Mouse (Mus musculus) MEL (cell line): ENCODE measurements around the gene Ddah1. TPM values are rescaled to one million over a fixed set of nuclear protein-coding genes. Genes with fewer than 3 reads are reported as not detected.
"Not testable (repeated sequence)": the region's sequence is repeated elsewhere in the genome, so short reads cannot be mapped to it uniquely, and the experiment has no call there.

Experiments
- DNase-seq: peaks from one replicate; pipeline ENCODE4 v3.0.0; 2011; ENCODE audit warnings: low read depth, low spot score
- H3K27ac ChIP-seq: 2 replicates; pipeline ENCODE4 v1.5.1; 2012; ENCODE audit warnings: low read depth, mild to moderate bottlenecking, control low read depth, low read length, moderate library complexity; ENCODE audit not compliant: control insufficient read depth
- H3K27me3 ChIP-seq, 2 experiments: fragments of 150-350 bp in 1 of 2; sonication (generic) in 1 of 2; 2 replicates each; pipeline ENCODE4 v1.6.1; 2012; ENCODE audit warnings: low read length in 2 of 2, mild to moderate bottlenecking in 2 of 2, improper control_type of control experiment in 1 of 2, moderate library complexity in 1 of 2; ENCODE audit not compliant: insufficient read depth in 2 of 2, control insufficient read depth in 1 of 2
- H3K36me3 ChIP-seq, 2 experiments: 2 replicates each; pipeline ENCODE4 v1.6.1; 2012 to 2014; ENCODE audit warnings: low read length in 2 of 2, improper control_type of control experiment in 1 of 2, inconsistent platforms in 1 of 2, mild to moderate bottlenecking in 1 of 2; ENCODE audit not compliant: insufficient read depth in 2 of 2, control insufficient read depth in 1 of 2
- H3K4me1 ChIP-seq, 2 experiments: fragments of 150-350 bp in 1 of 2; sonication (generic) in 1 of 2; 2 replicates each; pipeline ENCODE4 v1.6.1; 2012; ENCODE audit warnings: low read length in 2 of 2, improper control_type of control experiment in 1 of 2, mild to moderate bottlenecking in 1 of 2; ENCODE audit not compliant: insufficient read depth in 2 of 2, control insufficient read depth in 1 of 2
- H3K4me3 ChIP-seq, 2 experiments: fragments of 150-350 bp in 1 of 2; sonication (generic) in 1 of 2; 2 replicates each; pipeline ENCODE4 v1.5.1; 2012; ENCODE audit warnings: low read depth in 2 of 2, low read length in 2 of 2, mild to moderate bottlenecking in 2 of 2, moderate library complexity in 2 of 2, control low read depth in 1 of 2, improper control_type of control experiment in 1 of 2; ENCODE audit not compliant: control insufficient read depth in 1 of 2, insufficient read depth in 1 of 2
- H3K79me2 ChIP-seq: 2 replicates; pipeline ENCODE4 v1.6.1; 2012; ENCODE audit warnings: mild to moderate bottlenecking, low read length, moderate library complexity; ENCODE audit not compliant: control insufficient read depth, poor library complexity, insufficient read depth
- H3K9ac ChIP-seq: 2 replicates; pipeline ENCODE4 v1.6.1; 2012; ENCODE audit warnings: low read depth, mild to moderate bottlenecking, control low read depth, low read length, moderate library complexity; ENCODE audit not compliant: control insufficient read depth, poor library complexity, severe bottlenecking
- H3K9me3 ChIP-seq: fragments of 150-350 bp; sonication (generic); replicated peaks from 2 replicates; pipeline ENCODE4 v1.6.1; 2012; ENCODE audit warnings: mild to moderate bottlenecking, low read length, improper control_type of control experiment, moderate library complexity; ENCODE audit not compliant: insufficient read depth
- BHLHE40 ChIP-seq: IDR thresholded peaks from 2 replicates; pipeline ENCODE4 v1.6.1; 2012; ENCODE audit warnings: low read depth, mild to moderate bottlenecking, inconsistent platforms, low read length, improper control_type of control experiment, borderline replicate concordance
- CHD1 ChIP-seq: IDR thresholded peaks from 2 replicates; pipeline ENCODE4 v1.6.1; 2012; ENCODE audit warnings: low read depth, mild to moderate bottlenecking, inconsistent platforms, low read length, improper control_type of control experiment
- CHD2 ChIP-seq: IDR thresholded peaks from 2 replicates; pipeline ENCODE4 v1.6.1; 2011; ENCODE audit warnings: low read length, improper control_type of control experiment
- CTCF ChIP-seq, 3 experiments: IDR thresholded peaks in 2 of 3; conservative IDR thresholded peaks in 1 of 3; 2 replicates each; pipeline ENCODE4 v1.5.1; 2011 to 2012; ENCODE audit warnings: low read length in 3 of 3, low read depth in 2 of 3, mild to moderate bottlenecking in 2 of 3, improper control_type of control experiment in 1 of 3, inconsistent platforms in 1 of 3, mixed read lengths in 1 of 3, moderate library complexity in 1 of 3; ENCODE audit not compliant: control insufficient read depth in 1 of 3, insufficient read depth in 1 of 3, poor library complexity in 1 of 3, severe bottlenecking in 1 of 3
- E2F4 ChIP-seq: IDR thresholded peaks from 2 replicates; pipeline ENCODE4 v1.6.1; 2011; ENCODE audit warnings: low read depth, low read length, improper control_type of control experiment, borderline replicate concordance
- ETS1 ChIP-seq: IDR thresholded peaks from 2 replicates; pipeline ENCODE4 v1.6.1; 2012; ENCODE audit warnings: low read depth, mild to moderate bottlenecking, inconsistent platforms, low read length, improper control_type of control experiment, moderate library complexity
- GABPA ChIP-seq: IDR thresholded peaks from 2 replicates; pipeline ENCODE4 v1.6.1; 2012; ENCODE audit warnings: low read depth, mild to moderate bottlenecking, inconsistent platforms, low read length, improper control_type of control experiment, moderate library complexity
- GATA1 ChIP-seq: IDR thresholded peaks from 2 replicates; pipeline ENCODE4 v1.6.1; 2011; ENCODE audit warnings: low read depth, low read length, improper control_type of control experiment
- HCFC1 ChIP-seq: IDR thresholded peaks from 2 replicates; pipeline ENCODE4 v1.6.1; 2012; ENCODE audit warnings: low read depth, mild to moderate bottlenecking, inconsistent platforms, low read length, improper control_type of control experiment, moderate library complexity
- KAT2A ChIP-seq: conservative IDR thresholded peaks from 2 replicates; pipeline ENCODE4 v1.6.1; 2012; ENCODE audit warnings: low read depth, low read length, improper control_type of control experiment, inconsistent platforms
- MAX ChIP-seq: IDR thresholded peaks from 2 replicates; pipeline ENCODE4 v1.6.1; 2011; ENCODE audit warnings: low read length, improper control_type of control experiment
- MAZ ChIP-seq: IDR thresholded peaks from 2 replicates; pipeline ENCODE4 v1.6.1; 2012; ENCODE audit warnings: low read depth, mild to moderate bottlenecking, inconsistent platforms, low read length, improper control_type of control experiment
- NELFE ChIP-seq: IDR thresholded peaks from 2 replicates; pipeline ENCODE4 v1.6.1; 2011; ENCODE audit warnings: low read depth, low read length, improper control_type of control experiment
- POLR2A ChIP-seq, 2 experiments: IDR thresholded peaks; 2 replicates each; pipeline ENCODE4 v1.6.1; 2011 to 2012; ENCODE audit warnings: low read length in 2 of 2, mild to moderate bottlenecking in 2 of 2, control low read depth in 1 of 2, improper control_type of control experiment in 1 of 2, low read depth in 1 of 2, moderate library complexity in 1 of 2; ENCODE audit not compliant: control insufficient read depth in 1 of 2, insufficient read depth in 1 of 2, poor library complexity in 1 of 2
- POLR2AphosphoS2 ChIP-seq: IDR thresholded peaks from 2 replicates; pipeline ENCODE4 v1.6.1; 2011; ENCODE audit warnings: low read length, improper control_type of control experiment
- POLR2AphosphoS5 ChIP-seq: IDR thresholded peaks from 2 replicates; pipeline ENCODE4 v1.6.1; 2012; ENCODE audit warnings: low read depth, borderline replicate concordance, mild to moderate bottlenecking, inconsistent platforms, low read length, moderate library complexity, mixed read lengths
- RAD21 ChIP-seq: IDR thresholded peaks from 2 replicates; pipeline ENCODE4 v1.6.1; 2011; ENCODE audit warnings: mild to moderate bottlenecking, low read depth, low read length, improper control_type of control experiment
- RCOR1 ChIP-seq: IDR thresholded peaks from 2 replicates; pipeline ENCODE4 v1.6.1; 2012; ENCODE audit warnings: low read depth, mild to moderate bottlenecking, inconsistent platforms, low read length, improper control_type of control experiment
- SIN3A ChIP-seq: IDR thresholded peaks from 2 replicates; pipeline ENCODE4 v1.6.1; 2012; ENCODE audit warnings: low read length, improper control_type of control experiment, inconsistent platforms
- TCF12 ChIP-seq: IDR thresholded peaks from 2 replicates; pipeline ENCODE4 v1.6.1; 2014; ENCODE audit warnings: low read depth, mild to moderate bottlenecking, inconsistent platforms, low read length, improper control_type of control experiment, moderate library complexity
- ZC3H11A ChIP-seq: IDR thresholded peaks from 2 replicates; pipeline ENCODE4 v1.6.1; 2012; ENCODE audit warnings: low read depth, mild to moderate bottlenecking, inconsistent platforms, low read length, improper control_type of control experiment
- ZNF384 ChIP-seq: IDR thresholded peaks from 2 replicates; pipeline ENCODE4 v1.6.1; 2012; ENCODE audit warnings: low read depth, mild to moderate bottlenecking, inconsistent platforms, low read length, improper control_type of control experiment
- polyA plus RNA-seq, 2 experiments: library from polyadenylated mRNA; stranded (reverse) in 1 of 2; unstranded in 1 of 2; fragments of >175 nt in 1 of 2; fragments of >200 nt in 1 of 2; gene quantifications; 2 replicates each; pipeline versions ENCODE4 v1.2.1 to v1.2.4; 2012; ENCODE audit warnings: low replicate concordance in 2 of 2, low read depth in 1 of 2; ENCODE audit not compliant: insufficient read length in 2 of 2, insufficient read depth in 1 of 2, missing spikeins in 1 of 2
- total RNA-seq: library from RNA; depleted of rRNA; stranded (reverse); fragments of 300-350 nt; gene quantifications from 2 replicates; pipeline ENCODE4 v1.2.3, GENCODE M21; 2012

Ddah1 gene
- total and polyA plus RNA-seq, 3 experiments: not detected

- Histone ChIP-seq H3K9ac (no peak overlapping the region), H3K9me3 (no peaks in the 10 kb centered on the region), H3K27me3 (no peaks in the 10 kb centered on the region), H3K79me2 (no peaks in the 10 kb centered on the region), H3K27ac (no peak overlapping the region), H3K4me1 (no peaks in the 10 kb centered on the region), H3K4me3 (no peak overlapping the region), H3K36me3 (no peaks in the 10 kb centered on the region)
- TF ChIP-seq GABPA (no peak), HCFC1 (no peak), SIN3A (no peak), RCOR1 (no peak), NELFE (no peak), POLR2A (IDR thresholded peaks at IDR 0.05; ENCODE audit: control insufficient read depth in 1 of 2, insufficient read depth in 1 of 2, low read depth in 1 of 2, low read length in 2 of 2, poor library complexity in 1 of 2) (no peak), MAX (no peak)
- no peak for DNase-seq
Measured at GRCm38 (mm10) chr3:145873271-145873670, 114.8 kb downstream of the Ddah1 start.

DNA sequence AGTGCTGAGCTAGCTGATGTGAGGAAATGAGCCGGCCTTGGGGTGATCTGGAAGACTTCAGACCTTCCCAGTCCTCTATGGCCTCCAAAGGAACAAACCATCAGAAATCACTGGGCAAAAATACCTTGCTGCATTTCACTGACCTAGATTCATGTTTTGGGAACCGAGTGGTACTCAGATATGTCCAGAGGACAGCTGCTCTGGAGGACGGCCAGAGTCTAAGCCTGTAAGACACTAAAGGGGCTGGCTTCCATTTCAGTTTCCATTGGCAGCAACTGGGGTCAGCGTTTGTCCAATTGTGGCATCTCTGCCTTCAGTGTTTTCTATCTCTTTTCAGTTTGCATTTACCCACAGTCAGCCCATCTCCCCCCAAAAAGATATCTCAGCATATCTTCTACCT, 115.7 kb downstream of the Ddah1 start:
- Histone ChIP-seq H3K9ac (no peak overlapping the region), H3K27ac (no peak overlapping the region), H3K9me3 (no peaks in the 10 kb centered on the region), H3K27me3 (no peaks in the 10 kb centered on the region)
- TF ChIP-seq POLR2AphosphoS2: no peak
- TF ChIP-seq NELFE: no peak
- no peak for TF ChIP-seq ETS1
- TF ChIP-seq ZC3H11A: no peak
- TF ChIP-seq, all 39 proteins: peak for 0
- DNase-seq: no peak
- Histone ChIP-seq H3K4me1 (no peaks in the 10 kb centered on the region), H3K36me3 (no peaks in the 10 kb centered on the region), H3K79me2 (no peaks in the 10 kb centered on the region), H3K4me3 (no peak overlapping the region)

- H3K4me3 ChIP-seq: no peak overlapping the region
- no peaks in the 10 kb centered on the region for H3K79me2 ChIP-seq
- no peak overlapping the region for H3K9ac ChIP-seq
- H3K27ac ChIP-seq: no peak overlapping the region
- no peaks in the 10 kb centered on the region for H3K36me3 ChIP-seq
- no peaks in the 10 kb centered on the region for H3K4me1 ChIP-seq
- DNase-seq: peak; percentile 3
- H3K9me3 ChIP-seq: no peaks in the 10 kb centered on the region
- TF ChIP-seq E2F4 (no peak), BHLHE40 (no peak), CHD1 (no peak), ZNF384 (no peak), POLR2AphosphoS5 (no peak), MAZ (no peak), MAX (no peak), CHD2 (no peak), ETS1 (no peak), GATA1 (no peak), TCF12 (no peak), ZC3H11A (no peak), CTCF (IDR thresholded peaks at IDR 0.05 in 2 of 3, conservative IDR thresholded peaks at IDR 0.05 in 1 of 3; ENCODE audit: control insufficient read depth in 1 of 3, insufficient read depth in 1 of 3, low read depth in 2 of 3, low read length in 3 of 3, poor library complexity in 1 of 3, severe bottlenecking in 1 of 3) (no peak), POLR2A (IDR thresholded peaks at IDR 0.05; ENCODE audit: control insufficient read depth in 1 of 2, insufficient read depth in 1 of 2, low read depth in 1 of 2, low read length in 2 of 2, poor library complexity in 1 of 2) (no peak), RAD21 (no peak), KAT2A (no peak), HCFC1 (no peak)
- H3K27me3 ChIP-seq: no peaks in the 10 kb centered on the region
Measured at GRCm38 (mm10) chr3:145876120-145876519, 117.6 kb downstream of the Ddah1 start.

GRCm38 (mm10) chr3:145878867-145879266, 120.4 kb downstream of the Ddah1 start:
- not testable (repeated sequence) for H3K79me2 ChIP-seq

More at GRCm38 (mm10) chr3:145878867-145879266, 120.4 kb downstream of the Ddah1 start:
- H3K27me3 ChIP-seq, H3K36me3 ChIP-seq, H3K27ac ChIP-seq, H3K9me3 ChIP-seq, H3K4me3 ChIP-seq, DNase-seq, H3K4me1 ChIP-seq, H3K9ac ChIP-seq: not testable (repeated sequence)
